Mouse (Mus musculus) spleen, adult 18-20 months (tissue): ENCODE data around the gene Neurl1a.
"Not testable (repeated sequence)": the region's sequence is repeated elsewhere in the genome, so short reads cannot be mapped to it uniquely, and the experiment has no call there.

Source experiments
- DNase-seq, 2 experiments: peaks; one replicate each; pipeline ENCODE4 v3.0.0; 2022; ENCODE audit warnings: mixed read lengths in 2 of 2

Gene Neurl1a

DNA sequence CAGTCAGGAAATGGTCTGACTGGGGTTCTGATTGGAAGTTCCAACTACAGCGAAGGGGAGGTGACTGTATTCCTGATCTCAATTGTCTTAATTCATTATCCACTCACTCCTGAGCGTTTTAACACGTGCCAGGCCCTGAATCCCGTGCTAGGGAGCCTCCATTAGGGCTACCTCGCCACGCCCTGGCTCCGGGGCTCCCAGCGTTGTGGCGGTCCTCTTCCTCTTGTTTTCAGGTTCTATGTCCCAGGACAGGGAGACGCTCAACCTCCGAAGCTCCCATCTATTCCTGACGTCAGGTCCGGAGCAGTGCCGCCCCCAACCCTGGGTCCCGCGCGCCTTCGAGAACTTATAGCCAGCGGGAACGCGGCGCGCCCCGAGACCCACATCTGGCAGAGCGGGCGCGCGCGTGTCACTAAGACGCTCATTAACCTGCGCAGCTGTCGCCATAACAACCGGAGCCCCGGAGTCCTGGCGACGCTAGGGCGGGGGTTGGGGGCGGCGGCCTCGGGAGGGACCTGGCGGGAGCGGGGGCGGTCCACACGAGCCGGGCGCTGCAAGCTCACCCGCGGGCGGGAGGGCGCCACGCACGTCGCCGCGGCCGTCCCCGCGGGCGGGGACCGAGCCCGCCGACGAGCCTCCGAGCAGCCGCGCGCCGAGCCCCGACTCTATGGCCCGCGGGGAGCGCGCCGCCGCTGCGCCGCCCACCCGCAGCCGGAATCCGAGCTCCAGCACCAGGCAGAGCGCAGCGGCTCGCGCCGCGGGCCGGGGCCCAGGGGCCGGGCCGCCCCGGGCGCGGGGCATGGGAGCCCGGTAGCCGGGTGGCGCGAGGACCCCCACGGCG is at the start of gene Neurl1a:
TSS of gene Neurl1a (plus strand) at position 390 of the 841 bp plus-strand sequence.
- DNase-seq, result no peak

DNA sequence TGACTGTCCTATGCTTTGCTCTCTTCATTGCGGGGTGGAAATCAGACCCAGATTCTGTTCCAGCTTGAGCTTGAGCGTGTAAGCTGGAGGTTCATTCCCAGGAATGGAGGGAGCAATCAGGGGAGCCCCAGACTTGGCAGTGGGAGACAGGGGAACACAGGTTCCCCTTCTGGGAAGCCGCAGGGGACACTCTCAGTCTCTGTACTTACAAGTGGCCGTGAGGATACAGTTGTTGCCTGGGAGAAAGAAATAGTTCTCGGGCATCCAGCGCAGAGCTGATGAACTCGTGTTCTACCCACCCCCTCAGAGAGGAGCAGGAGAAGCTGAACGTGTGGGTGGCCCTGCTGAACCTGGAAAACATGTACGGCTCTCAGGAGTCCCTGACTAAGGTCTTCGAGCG is 49.8 kb upstream of the Neurl1a start:
- DNase-seq, result no peak

DNA sequence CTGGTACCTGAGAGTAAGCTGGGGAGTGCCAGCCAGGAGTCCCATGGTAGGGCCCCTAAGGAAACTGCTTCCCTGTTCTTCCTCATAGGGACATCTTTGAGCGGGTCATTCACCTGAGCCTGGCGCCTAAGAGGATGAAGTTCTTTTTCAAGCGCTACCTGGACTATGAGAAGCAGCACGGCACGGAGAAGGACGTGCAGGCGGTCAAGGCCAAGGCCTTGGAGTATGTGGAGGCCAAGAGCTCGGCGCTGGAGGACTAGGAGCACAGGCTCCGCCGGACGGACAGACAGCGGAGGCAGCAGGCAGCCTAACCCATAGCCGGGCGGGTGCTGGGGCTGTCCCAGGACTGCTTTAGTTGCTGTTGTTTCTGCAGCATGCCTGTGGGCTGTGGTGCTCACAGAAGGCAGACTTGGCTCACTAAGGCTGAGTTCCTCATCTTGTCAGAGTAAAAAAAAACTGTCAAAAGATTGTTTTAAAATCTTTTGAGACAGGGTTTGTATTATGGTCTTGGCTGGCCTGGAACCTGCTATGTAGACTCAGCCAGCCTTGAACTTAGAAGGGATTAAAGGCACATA is 48.0 kb upstream of the Neurl1a start:
- peak; percentile 42 to 49 for DNase-seq

DNA sequence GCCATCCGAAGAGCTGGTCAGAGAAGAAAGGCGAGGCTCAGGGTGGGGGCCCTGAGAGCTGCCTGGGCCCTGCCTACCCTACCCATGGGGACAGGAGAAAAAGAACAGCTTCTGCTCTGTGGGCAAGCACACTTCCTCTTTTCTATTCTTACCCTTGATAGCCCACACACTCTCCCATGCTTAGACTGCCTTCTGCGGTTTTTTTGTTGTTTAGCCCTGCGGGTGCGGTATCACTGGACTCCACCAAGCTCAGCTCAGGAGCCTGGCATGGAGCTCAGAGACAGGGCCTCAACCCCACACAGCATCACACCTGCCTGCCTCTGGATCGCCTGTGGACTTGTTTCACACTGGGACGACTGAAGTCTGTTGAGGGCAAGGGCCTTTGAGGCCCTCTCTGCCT is 45.5 kb upstream of the Neurl1a start:
- peak; percentile 64 to 68 for DNase-seq

DNA sequence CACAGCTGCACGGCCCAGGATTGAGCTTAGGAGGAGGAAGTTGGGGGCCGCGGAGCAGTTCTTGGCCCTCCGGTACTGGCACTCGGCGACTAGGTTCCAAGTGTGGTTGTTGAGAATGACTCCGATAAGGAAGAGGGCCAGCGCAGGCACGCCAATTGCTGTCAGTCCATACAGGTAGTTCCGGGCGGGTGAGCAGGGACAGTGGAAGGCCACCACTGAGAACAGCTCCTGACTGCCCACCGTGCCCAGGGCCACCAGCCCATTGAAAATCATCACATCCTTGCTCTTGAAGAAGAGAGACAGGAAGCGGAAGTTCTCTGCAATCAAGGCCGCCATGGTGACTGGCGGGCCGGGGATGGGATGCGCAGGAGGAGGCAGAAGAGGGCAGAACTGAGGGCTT is 43.1 kb upstream of the Neurl1a start:
- peak in 1 of 2 experiments; percentile 22 for DNase-seq

DNA sequence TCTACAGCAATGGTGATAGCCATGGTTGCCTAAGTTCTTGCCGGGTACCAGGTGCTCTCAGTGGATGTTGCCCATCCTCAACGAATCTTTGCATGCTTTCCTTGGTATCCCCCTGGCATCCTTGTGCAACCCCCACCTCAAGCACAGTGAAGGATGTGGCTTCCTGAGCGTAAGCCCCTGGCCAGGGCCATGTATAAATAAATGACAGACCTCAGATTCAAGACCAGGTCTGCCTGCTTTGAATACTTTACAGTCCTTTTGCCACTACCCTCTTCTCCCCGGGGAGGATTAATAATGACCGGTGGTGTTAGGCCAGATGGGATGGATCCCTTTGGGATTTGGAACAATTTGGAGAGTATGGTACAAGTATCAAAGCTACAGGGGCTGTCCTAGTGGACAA is 42.5 kb upstream of the Neurl1a start:
- DNase-seq, result no peak

DNA sequence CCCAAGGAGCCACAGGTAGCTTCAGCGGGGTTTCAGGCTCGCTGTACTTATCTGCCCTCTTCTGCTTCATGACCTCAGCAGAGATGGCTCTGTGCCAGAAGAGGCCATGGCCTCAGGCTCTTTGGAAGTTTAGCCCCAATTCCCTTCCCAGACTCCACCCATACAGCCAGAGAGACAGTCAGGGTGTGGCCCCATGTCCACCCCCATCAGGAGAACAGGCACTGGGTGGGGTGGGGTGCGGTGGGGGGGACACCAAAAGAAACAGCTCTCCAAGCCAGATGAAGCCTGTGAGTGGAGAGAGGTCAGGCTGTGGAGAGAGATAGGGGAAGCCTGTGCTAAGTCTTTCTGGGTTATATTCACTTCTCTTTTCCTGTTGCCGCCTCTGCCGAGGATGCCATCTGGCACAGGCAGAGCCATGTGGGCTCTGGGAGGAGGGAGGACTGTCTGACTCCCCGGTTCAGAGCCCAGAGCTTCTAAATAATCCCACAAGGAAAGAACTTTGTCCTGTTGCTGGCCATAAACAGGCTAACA is 41.5 kb upstream of the Neurl1a start:
- DNase-seq, result peak; percentile 26 to 46

DNA sequence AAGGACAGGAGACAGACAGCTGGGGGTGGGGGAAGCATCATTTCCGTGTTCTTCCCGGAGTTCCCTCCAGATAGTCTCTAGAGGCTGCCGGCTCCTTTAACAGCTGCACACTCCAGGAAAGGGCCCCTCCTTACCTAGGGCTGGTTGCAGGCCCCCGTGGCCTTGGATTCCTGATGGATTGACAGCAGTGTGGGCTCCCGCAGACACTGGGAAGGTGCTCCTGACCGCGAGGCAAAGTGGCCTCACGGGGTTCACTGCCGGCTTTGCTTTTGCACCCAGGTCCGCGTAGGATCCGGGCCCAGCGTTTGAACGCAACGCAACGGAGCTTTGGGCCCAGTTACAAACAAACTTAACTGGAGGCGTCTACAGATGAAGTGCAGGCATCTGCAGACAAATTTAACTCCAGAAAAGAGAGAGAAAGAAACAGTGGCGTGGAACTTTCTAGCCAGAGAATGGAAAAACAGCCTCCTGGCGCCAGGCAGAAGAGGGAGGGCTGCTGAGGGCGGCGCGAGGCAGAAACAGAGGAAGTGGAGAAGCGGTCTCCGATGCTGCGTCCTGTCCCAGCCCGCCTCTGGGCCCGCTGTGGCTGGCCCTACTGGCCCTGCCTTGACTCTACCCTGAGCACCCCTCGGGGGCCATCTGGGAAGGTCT is 40.7 kb upstream of the Neurl1a start, which contains the start of gene Calhm2:
TSS of gene Calhm2 (minus strand) at position 524 of the 651 bp plus-strand sequence.
- DNase-seq, result peak; percentile 63 to 68

DNA sequence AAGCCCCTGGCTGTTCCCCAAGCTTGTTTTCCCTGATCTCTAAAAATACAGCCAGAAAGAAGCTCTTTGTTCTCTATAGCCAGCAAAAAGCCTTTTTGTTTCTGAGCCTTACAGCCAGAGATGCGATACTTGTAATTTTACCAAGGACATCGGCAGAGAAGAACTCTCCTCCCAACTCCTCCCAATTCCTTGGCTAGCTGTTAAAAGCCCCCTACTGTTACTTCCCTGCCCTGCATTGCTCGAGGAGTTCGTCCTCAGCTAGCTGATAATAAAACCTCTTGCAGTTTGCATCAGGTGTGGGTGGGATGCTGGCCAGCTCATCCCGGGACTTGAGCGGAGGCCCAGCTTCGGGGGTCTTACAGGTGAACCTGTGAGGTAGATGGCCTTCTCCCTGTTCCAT is 39.0 kb upstream of the Neurl1a start:
- not testable (repeated sequence) for DNase-seq

DNA sequence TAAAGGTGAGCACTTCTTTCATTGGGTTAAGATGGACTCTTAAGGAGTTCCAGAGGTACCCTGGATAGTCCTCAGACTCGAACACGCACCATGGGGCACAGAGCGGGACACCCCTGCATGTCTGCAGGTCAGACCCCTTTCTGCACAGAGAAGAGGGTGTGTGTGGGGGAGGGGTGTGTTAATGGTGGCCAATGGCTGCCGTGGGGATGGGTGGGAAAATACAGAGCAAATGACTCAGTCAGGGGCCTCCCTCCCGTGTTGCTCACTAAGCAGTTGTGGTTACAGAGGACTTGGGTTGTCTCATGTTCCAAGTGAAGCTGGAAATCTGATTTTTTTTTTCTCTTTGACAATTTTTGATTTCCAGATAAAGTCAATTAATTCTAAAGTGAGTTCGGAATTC is 36.2 kb upstream of the Neurl1a start:
- DNase-seq, result no peak

DNA sequence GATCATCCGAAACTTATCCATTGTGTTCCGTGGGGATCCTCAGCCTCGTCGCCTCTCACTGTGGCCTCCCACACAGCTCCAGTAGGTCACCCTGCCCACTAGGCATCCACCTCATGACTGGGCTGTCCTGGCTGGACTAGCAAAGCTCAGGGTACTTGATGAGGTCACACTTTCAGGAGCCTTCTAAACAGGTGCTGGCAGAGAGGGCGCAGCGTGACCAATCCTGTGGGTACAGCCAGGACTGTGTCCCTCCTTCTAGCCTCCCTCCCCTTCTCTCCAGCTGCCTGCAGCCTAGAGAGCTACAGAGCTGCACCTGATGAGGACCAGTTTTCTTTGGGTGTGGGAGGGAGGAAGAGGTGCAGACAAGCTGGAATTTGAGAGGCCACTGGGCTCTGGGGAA is 34.5 kb upstream of the Neurl1a start, which contains the start of gene Calhm1:
TSS of gene Calhm1 (minus strand) at position 101 of the 400 bp plus-strand sequence.
- DNase-seq, result no peak

DNA sequence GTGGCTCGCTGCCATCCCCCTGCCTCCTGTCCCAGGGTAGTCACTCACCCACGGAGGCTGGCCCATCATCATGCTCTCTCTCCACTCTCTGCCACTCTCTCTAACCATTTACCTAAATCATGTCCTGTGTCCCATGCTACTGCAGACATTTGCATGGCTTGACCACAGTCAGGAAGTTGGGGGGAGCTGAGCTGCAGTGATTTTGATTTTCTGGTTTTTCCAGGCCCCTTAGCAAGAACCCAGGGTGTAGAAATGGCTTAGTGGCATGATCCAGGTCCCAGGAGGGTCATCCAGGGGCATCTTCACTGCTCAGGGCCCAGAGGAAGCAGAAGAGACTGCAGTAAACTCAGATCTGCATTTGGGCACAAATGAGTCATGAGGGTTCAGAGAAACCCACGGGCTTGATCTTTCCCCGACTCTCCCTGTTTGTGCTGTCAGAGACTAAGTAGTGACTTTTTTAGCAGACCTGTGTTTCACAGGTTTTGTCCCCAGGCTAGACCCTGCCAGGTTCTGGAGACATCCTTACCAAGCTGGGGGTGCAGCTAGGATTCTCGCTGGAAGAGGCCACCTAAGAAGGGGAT is 30.3 kb upstream of the Neurl1a start:
- DNase-seq, result peak in 1 of 2 experiments; percentile 28

DNA sequence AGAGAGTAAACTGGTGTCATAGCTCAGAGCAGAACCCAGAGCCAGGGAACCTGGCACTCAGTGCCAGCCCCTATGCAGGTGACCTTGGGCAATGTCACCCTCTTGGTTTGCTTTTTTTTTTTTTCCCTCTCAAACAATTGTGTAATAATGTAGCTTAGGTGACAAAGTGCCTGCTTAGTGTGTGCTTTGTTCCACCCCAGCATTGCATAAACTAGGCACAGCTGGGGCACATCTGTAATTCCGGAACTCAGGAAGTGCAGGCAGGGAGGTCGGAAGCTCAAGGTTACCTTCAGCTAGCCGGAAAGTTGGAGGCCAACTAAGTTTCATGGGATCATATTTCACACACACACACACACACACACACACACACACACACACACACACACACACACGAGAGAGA is 28.8 kb upstream of the Neurl1a start:
- DNase-seq, result no peak

DNA sequence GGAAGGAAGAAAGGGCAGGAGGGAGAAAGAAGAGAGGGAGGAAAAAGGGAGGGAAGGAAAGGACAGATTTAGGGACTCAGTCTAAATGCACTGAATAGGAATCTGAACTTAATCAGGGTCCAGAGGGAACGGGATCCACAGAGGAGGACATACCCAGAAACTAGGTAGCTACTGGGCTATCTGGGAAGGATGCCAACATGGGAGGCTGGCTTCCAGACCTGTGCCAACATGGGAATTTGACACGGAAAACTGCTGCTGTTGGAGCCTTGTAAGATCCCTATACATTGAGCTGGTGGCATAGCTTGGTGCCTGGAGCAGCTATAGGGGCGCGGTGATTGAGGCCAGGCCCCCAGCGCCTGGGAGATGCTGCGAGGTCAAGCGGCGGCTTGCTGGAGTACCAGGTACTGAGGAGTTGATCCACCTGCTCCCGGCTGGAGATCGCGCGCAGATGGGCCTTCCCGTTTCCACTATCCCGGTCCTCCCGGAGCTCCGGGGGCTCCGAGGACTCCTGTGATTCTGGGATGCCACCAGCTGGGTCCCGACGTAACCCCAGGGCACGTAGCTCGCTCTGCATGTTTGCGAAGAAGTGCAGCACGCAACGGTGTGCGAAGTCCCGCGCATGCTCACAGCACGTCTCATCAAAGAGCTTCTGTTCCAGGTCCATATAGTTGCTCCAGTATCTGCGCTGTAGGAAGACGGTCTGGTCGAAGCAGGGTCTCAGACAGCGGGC is 27.1 kb upstream of the Neurl1a start:
- DNase-seq, result no peak

DNA sequence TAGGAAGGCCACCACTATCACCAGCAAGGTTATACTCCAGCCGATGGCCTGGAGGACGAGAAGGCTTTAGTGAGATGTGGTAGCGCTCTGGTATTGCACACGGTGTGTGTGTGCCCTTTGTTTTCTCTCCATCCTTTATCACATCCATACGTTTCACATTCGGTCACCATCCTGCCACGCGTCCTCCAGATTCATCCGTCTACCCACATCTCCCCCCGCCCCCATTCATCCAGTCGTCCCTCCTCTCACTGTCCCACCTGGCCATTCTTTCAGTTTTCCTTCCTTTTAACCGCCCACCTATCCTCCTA is 26.6 kb upstream of the Neurl1a start:
- no peak for DNase-seq

DNA sequence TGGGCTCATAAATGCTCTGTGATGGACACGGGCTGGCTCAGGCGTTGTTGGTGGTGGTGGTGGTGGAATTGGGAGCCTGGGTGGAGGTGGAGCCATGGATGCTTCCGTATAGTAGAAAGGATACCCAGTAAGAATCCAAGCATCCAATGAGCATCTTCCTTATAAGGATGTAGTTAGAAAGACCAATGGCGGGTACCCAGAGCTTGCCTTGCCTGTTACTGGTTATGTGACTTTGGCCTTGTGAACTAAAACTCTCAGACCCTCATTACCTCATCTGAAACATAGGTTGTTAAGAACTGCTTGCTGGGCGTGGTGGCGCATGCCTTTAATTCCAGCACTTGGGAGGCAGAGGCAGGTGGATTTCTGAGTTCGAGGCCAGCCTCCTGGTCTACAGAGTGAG is 24.9 kb upstream of the Neurl1a start:
- DNase-seq, result no peak

DNA sequence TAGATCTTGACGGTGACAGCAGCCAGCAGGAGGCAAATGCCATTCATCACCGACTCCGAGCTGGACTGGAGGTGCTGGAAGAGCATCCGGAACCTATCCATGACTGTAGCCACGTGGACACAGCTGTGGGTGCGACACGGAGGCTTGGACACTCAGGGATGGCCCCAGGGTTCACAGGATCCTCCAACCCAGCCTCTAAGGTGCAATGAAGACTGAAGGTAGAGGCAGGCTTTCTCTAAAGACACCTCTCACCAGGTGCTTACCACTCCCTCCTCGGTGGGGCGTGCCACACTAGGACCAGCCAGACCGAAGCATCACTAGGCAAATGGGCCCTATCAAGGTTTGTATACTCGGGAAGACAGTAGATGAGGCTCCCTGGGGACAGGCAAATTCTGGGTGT is 21.0 kb upstream of the Neurl1a start, which contains the start of gene Calhm3:
TSS of gene Calhm3 (minus strand) at position 101 of the 400 bp plus-strand sequence.
- no peak for DNase-seq

DNA sequence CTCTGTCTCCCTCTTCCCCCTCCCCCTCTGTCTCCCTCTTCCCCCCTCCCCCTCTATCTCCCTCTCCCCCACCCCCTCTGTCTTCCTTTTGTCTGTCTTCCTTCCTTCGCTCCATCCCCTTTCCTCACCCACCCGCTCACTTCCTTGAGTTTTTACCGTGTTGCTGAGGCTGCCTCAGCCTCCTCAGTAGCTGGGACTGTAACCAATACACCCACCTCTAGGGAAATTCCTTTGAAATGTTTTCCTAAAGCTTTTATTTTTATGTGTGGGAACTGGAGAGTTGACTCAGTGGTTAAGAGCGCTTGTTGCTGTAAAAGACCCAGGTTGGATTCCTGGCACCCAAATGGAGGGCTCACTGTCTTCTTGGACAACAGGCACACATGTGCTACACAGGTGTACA is 17.0 kb upstream of the Neurl1a start:
- no peak for DNase-seq

DNA sequence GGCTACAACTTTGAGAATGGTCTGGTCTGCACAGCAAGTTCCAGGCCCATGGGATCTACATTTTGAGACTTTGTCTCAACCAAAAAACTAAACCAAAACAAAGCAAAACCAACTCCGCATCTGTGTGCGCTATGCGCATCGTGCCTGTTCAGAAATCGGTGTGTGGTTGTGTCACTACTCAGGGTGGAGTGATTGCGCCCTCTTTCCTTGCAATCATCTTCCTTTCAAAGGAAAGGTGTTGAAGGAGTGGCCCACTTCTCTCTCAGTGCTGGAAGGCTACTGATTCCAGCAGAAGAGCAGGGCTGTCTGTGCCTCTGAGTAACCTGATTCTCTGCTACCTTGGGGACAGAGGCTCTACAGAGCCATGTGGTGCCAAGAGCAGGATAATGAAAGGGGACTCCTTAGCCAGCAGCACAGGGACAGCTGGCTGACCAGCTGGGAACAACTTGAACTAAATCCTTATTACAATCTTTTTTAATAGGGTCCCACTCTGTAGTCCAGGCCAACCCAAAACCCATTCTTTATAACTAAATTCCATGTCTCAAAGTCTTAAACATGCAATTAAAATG is 15.4 kb upstream of the Neurl1a start:
- no peak for DNase-seq

DNA sequence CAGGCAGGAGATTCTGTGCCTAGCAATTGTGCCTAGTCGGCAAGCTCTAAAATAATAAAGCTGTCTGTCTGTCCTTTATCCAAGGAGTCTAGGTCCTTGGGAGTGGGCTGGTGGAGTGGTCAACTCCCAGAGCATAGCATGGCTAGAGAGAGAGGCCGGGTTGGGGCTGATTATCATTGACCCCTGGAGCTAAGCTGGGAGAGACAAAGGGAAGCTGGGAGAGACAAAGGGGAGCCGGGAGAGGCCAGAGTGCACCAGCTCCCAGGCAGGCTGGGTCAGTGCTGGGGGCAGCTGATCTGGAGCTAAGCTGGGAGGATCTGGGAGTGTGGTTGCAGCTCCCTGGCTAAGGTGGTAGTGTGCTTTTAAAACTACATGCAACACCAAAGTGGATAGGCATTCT is 11.9 kb upstream of the Neurl1a start:
- no peak for DNase-seq

DNA sequence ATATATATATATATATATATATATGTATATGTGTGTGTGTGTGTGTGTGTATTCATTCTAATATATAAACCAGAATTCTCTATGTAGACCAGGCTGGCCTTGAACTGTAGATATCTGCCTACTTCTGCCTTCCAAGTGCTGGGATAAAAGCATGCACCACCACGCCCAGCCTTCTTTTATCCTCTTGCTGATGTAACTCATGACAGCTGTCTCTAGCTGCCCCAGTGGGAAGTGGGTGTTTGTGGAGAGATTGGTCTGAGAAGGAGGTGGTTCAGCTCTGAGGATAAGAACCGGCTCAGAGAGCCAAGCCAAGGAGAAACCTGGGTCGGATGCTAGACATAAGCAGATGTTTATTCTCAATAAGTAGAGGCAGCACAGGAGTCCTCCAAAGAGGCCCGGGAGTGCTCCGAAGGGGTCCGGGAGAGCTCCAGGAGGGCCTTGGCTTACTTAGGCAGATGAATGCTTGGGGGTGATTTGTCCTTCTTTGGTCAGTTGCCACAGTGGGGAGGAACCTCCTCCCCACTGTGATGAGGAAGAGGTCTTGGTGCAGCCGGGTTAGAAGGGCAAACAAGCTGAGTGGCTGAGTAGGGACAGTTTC is 10.9 kb upstream of the Neurl1a start:
- no peak for DNase-seq

DNA sequence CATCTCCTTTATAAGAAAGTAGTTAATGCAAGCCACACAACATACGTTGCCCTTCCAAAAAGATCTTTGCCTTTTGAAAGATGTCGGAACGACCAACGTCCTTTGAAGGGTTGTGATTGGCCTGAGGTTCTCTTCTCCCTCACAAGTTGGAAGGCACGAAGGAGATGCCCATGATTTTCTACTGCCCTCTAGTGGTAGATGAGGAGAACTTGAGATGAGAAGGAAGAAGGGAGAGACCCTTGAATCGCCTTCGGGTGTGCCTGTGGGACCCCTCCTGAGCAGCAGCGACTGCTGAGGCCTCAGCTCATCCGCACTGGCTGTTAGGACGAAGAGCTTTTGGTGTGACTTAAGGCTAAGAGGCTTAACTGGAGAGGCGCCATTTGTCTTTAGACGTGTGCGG is 10.4 kb upstream of the Neurl1a start:
- peak in 1 of 2 experiments; percentile 23 for DNase-seq
